Mouse (Mus musculus): ENCODE measurements around the gene Smim8.
A peak's percentile ranks its signal among the peaks of the same experiment; 100 is the strongest.
"Not testable (repeated sequence)": the region's sequence is repeated elsewhere in the genome, so short reads cannot be mapped to it uniquely, and the experiment has no call there.

Gene Smim8

GRCm38 (mm10) chr4:34777677-34778527, at the start of gene Smim8:
TSS of gene Smim8 (minus strand) at chr4:34778423.
- peak; percentile 96 for DNase-seq

GRCm38 (mm10) chr4:34823901-34824300, 45.7 kb upstream of the Smim8 start:
- no peak for DNase-seq

DNA sequence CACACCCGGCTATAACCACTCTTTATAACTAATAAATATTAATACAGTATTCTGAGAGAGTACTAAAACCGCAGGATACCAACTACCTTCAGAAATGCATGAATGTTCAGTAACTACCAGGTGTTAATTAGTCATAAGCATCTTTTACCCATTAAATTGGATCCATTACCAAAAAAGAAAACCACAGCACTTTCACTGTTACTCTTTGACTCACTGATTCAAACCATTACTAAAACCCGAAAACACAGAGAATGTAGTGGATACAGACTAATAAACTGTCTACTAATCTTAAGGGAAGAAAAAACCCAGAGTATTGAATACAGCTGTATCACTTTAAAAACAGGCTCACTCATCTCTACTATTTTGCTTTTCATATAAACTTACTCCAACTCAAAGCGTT, 41.7 kb upstream of the Smim8 start:
- DNase-seq, result no peak

DNA sequence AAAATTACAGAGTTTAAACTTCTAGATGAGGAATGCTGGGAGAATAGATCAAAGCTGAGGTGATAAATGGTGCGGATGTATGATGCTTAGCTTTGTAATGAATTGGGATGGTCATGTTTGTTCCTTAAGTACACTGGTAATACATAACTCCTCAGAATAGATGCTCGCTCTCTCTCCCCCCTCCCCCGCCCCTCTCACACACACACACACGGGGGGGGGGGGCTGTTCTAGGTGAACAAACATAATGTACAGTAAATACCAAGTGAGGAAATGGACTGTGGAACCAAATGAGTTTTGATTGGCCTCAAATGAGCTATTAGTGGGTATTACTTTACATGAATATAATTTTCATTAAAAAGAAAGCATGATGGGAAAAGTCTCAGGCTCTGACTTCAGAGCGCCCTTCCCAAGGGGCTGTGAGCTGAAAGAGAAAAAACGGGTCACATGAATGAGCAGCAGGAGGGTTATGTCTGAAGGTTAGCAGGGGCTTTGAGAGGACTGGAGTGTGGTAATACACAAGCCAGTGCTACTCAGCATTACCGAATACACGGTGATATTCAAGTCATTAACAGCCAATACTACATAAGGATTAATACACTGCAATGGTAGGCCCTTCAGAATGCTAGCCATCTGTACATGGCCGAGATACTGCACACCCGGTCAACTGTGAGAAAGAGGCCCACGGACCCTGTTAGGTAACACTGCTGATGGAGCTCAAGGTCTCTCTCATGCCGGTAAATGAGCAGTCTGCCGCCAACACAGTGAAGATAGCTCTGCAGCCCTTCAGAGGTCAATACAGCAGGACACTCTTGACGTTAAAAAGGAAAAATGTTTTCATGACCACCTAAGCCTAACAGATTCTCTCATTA, 23.2 kb upstream of the Smim8 start:
- DNase-seq, result no peak

- DNase-seq, result no peak
These were observed 19.8 kb upstream of the Smim8 start for GRCm38 (mm10) chr4:34798005-34798404.

- DNase-seq, result no peak
These were observed 19.2 kb upstream of the Smim8 start for GRCm38 (mm10) chr4:34797294-34797983.

GRCm38 (mm10) chr4:34796294-34796693, 18.1 kb upstream of the Smim8 start:
- no peak for DNase-seq

GRCm38 (mm10) chr4:34786476-34786875, 8.3 kb upstream of the Smim8 start:
- no peak for DNase-seq

GRCm38 (mm10) chr4:34785646-34786045, 7.4 kb upstream of the Smim8 start:
- no peak for DNase-seq

- peak; percentile 49 for DNase-seq
These were observed 6.6 kb upstream of the Smim8 start for GRCm38 (mm10) chr4:34784865-34785264.

DNA sequence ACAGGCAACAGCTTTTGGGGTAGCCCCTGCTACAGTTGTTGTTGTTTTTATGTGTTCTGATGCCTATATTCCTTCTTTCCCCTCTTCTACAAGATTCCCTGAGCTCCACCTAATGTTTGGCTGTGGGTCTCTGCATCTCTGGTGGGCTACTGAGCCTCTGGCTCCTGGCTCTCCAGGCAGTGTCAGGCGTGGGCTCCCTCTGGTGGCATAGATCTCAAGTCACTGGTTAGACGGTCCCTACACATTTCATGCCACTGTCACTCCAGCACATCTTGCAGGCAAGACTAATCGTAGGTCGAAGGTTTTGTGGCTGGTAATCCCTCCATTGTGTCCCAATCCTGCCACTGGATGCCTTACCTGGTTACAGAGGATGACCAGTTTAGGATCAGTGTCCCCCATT, 4.5 kb upstream of the Smim8 start:
- DNase-seq, result peak; percentile 59

- DNase-seq, result no peak
These were observed 6.4 kb downstream of the Smim8 start for GRCm38 (mm10) chr4:34771652-34772371.

- no peak for DNase-seq
These were observed 22.1 kb downstream of the Smim8 start, which contains the start of gene Gm136 for GRCm38 (mm10) chr4:34756163-34756562. TSS of gene Gm136 (minus strand) at chr4:34756263.

DNA sequence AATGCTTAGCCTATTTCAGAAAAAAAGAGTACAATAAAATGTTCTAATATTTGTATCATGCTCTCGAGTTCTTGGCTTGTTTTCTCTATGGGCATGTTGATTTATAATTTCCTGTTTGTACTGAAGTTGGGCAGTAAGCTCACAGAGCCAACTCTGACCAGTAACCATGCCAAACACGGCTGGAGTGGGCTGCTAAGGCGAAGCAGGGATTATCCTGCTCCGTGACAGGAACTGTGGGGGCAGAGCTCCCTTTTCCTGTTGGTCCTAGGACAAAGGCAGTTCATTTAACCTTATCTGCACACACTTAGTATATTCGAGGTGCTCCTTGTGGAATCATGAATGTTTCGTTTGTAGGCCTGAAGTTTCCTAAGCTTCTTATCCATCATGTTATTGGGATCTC, 29.0 kb downstream of the Smim8 start:
- DNase-seq, result no peak

DNA sequence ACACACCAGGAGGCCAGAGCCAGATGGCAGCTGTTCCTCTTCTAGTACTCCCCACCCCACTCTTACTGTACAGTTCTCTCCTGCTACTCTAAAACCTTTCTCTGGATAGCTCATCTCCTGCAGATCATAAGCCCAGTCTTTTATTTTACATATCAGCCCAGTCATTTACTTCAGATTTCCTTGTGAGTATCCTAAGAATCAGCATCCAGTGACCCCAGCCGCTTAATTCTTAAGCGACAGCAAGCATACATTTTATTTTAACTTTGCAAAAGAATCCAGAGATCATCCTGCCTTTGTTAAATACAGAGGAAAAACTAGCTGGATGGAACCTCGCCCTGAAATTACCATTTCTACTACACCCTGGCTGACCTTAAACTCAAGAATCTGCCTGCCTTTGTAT, 43.8 kb downstream of the Smim8 start:
- no peak for DNase-seq

GRCm38 (mm10) chr4:34733415-34733814, 44.8 kb downstream of the Smim8 start:
- not testable (repeated sequence) for DNase-seq

DNA sequence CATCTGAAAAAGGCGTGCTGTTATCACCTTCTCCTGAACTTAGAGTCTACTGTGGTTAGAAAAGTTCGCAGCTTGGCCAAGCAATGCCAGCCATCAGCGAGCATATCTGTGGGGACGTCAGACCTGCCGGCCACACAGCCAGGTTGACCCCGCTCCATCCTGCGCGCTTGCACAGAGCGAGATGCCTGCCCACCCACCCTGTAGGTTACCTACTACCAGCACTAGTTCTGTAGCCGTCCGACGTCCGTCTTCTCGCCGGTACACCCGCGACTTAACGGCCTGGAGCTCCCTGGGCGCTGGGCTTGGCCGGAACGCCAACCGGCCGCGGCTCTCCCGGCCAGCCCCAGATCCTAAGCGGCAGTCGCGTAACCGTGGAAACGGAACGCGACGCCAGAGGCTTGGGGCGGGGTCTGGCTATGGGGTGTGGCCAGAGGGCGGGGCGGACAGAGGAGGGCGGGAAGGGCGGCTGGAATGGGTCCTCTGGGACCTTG, 48.3 kb downstream of the Smim8 start, which contains the start of gene Cfap206:
Cfap206 (minus strand) TSS at position 356 of the 491 bp plus-strand sequence.
- DNase-seq, result peak; percentile 54

- DNase-seq, result not testable (repeated sequence)
These were observed 52.5 kb downstream of the Smim8 start for GRCm38 (mm10) chr4:34725710-34726109.

- DNase-seq, result no peak
These were observed 53.9 kb downstream of the Smim8 start for GRCm38 (mm10) chr4:34724306-34724705.

DNA sequence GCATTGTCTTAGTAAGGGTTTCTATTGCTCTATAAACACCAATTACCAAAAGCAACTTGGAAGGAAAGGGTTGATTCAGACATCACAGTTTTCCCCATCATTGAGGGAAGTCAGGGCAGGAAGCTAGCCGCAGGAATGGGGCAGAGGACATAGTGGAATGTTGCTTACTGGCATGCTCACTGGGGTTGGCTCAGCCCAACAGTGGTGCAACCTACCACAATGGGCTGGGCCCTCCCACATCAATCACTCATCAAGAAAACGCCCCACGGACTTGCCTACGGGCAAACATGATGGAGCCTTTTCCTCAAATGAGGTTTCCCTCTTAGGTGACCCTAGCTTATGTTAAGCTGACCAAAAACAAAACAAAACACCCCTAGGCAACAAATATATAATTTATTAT, 55.0 kb downstream of the Smim8 start:
- no peak for DNase-seq

DNA sequence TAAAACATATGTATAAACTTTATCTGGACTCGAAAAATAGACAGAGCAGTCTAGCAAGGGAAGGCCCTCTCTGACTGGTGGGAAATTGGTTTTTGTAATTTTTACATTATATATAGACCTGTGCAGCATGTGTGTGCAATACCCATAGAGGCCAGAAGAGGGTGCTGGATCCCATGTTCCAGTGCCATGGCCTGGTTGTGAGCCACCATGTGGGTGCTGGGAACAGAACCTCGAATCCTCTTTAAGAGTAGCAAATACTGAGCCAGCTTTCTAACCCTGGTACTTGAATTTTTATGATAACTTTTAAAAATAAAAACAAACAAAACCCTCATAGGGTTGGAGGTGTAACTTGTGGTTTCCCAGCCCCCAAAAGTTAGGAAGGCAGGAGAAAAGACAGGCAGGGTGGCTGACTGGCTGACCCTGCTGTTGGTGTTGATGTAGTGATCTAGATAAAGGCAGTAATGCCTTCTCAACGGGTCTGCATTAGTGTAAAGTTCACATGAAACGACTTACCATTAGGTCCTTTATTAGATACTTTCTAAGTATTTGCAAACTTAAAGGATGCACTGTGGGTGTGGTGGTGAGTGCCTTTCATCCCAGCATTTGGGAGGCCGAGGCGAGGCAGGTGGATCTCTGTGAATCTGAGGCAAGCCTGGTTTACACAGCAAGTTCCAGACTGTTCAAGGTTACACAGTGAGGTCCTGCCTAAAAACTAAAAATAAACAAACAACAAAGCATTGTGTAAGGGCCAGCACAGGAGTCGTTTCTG, 57.9 kb downstream of the Smim8 start:
- DNase-seq, result no peak
